Mouse (Mus musculus) kidney, adult 9 months (tissue): ENCODE measurements around the gene Dach1.

Source experiments
- DNase-seq: peaks from one replicate; pipeline ENCODE4 v3.0.0; 2022

Dach1 gene

DNA sequence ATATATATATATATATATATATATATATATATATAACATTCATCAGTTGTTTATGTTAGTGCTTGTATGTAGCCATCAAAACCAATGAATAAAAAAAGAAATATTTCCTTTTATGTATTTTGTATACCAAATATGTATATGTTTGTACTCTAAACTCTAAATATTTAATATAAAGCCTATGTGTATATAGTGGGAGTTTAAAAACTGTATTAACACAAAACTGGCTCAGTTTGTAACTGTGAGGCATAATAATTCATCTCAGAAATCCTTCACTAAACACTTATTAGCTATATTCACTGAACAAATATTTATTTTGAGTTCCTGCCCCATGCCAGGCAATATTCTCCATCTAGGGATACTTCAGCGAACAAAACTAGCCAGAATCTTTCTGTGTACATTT is 155.5 kb downstream of the Dach1 start:
- DNase-seq = no peak

DNA sequence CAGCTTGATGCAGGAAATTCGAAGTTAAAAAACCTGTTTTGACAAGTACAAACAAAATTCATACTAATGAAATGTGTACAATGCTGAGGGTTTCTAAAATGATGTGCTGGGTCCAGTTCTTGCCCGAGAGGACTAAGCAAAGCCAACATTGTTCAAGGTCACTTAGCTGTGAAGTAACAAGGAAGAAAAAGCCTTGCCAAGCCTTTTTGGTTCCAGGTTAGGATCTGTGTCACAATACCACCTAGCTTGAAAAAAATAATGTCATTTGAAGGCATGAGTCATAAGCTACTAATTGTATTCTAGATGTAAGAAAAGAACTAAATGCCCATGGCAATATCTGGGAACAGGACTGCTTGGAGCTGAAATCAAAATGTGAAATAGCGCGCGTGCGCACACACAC is 161.1 kb downstream of the Dach1 start:
- DNase-seq = peak; percentile 16

DNA sequence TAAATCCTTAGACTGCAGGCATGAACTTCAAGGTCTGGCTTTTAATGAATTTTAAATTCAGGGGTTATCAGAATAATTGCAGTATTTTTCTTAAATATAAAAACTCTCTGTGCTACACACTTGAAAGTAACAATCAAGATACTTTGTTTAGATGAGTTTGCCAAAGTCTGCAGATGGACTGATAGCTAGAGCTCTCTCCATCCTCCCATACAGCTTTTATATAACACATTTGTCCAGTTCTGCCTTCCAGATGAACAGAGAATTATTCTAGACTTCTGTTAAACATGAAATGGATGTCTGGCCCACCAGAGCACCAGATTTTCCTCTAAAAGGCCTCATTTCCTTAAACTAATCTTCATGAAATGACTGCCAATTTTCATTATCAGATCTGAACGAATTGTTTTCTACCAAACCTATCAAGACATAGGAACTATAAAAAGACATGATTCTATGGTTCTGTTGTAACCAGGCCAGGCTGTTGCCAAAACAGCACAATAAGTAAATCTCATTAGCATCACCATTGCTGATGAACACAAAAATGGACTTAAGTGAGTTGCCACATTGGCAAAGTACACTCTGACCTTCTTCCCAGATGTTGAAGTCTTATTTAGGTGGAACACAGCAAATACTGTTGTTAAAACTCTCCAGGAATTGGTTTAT is 167.4 kb downstream of the Dach1 start:
- DNase-seq = no peak

DNA sequence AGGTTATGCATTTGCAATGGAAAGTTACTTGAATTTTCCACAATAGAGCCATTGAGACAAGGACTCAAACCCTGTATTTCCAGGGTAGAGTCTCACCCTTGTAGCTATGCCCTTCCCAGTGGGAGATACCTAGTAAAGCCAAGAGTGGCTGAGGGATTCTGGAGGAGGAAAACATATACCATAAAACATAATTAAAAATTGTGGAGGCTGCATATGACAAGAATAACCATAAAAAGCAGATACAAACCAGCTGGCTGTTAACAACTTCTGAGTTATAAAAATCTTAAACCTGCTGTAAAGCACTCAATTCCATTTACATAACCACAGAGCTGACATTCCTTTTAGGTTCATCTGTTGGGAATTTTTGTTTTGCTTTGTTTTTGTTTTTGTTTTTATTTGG is 171.0 kb downstream of the Dach1 start:
- no peak for DNase-seq

DNA sequence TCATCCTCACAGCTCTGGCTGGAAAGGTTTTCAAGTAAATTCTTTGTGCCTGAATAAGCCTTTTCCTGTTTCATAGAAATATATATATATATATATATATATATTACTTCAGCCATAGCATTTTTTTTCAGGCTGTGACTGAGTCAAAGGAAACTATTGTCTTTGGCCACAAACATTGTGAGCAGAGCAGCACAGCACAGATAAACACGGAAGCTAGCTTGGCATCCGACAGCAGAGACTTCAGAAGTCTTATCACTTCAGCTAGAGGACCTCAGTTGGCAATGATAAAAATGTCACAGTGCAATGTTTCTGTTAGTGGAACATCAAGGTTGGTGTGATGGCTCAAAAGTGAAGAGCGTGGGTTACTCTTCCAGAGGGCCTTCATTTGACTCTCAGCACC is 186.3 kb downstream of the Dach1 start:
- no peak for DNase-seq

DNA sequence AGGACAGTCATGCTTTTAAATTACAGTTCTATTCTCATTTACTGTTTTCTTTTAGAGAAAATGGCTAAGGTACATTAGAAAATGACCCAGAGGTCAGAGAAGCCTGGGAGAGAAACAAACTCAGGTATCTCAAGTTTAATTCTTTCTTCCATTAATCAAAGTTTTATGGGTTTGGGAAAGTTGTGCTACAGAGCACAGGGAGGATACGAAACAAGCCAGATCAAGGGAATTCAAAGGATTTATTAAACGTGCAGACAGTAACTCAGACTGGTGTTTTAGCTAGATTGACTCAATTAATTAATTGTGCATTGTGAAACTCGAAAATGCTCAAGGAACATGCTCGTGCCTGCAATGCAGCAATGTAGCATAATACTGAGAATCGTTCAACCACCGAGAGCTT is 186.9 kb downstream of the Dach1 start:
- DNase-seq = no peak

DNA sequence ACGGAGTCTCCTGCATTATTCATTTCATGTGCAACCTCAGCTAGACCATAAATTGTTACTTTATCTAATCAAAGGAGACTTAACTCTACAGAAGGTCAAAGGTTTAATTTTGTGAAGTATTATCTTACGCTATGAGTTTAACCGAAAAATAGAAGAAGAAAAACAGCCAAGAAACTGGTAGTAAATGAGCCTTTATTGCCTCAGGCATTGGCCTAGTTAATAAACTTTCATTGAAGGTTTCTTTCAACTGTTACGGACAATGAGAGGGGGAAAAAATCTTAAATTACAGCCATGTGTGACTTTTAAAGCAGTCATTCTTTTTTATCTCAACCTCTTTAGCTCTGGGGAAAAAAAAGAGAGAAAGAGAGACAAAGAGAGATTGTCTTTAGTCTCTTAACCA is 188.7 kb downstream of the Dach1 start:
- DNase-seq = peak; percentile 10

DNA sequence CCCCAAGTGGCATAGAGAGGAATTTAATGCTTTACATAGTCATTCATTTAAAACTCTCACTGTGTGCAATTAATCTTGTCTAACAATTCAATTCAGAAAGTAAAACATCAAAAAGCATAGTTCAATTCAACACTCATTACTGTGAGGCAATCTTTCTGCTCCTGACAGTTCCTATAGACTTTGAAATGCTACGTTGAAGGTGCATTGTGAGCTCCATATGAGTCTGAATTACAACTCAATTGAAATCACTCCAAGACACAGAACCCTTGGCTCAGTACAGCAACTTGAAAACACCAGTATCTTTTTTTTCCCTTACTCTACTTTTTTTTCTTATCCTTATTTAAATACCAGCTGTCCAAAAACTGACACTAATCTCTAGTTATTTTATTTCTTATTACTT is 193.5 kb downstream of the Dach1 start:
- no peak for DNase-seq

DNA sequence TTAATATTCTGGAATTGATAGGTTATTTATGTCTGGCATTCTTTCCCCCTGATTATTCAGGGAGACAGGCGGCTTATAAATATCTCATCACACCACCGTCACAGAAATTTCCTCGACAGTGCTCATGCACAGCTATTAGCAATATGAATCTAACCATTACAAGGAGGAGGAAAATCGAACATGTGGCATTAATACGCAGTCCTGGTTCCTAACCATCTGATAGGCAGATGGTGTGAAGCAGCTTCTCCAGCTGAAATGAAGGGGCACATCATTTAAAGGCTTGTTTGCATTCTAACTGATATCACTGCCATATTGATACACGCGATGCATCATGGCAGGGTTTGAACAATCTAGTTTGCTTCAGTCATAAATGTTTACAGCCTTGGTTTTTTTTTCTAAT is 194.1 kb downstream of the Dach1 start:
- no peak for DNase-seq

GRCm38 (mm10) chr14:97964543-97965069 is 205.0 kb downstream of the Dach1 start:
- no peak for DNase-seq

DNA sequence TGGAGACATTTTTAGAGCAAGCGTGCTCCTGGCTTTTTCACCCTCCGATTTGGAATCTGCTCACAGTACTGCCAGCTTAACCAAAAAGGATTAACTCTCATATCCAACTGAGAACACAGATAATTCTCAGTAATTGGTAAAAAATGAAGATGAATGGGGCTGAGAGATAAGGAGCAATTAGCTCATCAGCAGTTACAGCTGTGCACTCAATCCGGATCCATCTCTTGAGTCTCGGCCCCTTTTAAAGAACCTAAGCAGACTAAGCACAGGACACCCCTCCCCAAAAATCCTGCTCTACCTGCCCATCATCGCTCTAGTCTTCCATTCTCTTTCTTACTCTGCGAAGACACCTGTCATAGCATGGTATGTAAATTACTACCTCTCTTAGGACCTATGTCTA is 205.9 kb downstream of the Dach1 start:
- no peak for DNase-seq

GRCm38 (mm10) chr14:97956356-97956755 is 213.2 kb downstream of the Dach1 start:
- DNase-seq = peak; percentile 13

DNA sequence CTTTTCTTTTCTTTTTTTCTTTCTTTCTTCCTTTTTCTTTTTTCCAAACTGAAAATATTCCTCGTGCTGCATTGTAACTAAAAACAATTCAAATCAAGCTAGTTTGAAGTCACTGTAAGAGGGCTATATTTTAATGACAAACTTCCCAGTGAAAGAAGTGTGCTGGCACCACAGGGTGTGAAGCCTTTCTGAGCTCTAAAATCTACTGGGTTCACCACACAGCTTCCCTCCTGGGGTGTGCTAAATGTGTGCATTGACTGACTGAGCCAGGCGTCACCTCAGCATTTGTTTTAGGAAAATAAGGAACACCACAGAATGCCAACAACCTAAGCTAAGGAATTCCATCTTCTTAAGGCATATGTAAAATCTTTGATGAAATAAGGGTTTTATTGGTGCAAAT is 224.1 kb downstream of the Dach1 start:
- DNase-seq = no peak

DNA sequence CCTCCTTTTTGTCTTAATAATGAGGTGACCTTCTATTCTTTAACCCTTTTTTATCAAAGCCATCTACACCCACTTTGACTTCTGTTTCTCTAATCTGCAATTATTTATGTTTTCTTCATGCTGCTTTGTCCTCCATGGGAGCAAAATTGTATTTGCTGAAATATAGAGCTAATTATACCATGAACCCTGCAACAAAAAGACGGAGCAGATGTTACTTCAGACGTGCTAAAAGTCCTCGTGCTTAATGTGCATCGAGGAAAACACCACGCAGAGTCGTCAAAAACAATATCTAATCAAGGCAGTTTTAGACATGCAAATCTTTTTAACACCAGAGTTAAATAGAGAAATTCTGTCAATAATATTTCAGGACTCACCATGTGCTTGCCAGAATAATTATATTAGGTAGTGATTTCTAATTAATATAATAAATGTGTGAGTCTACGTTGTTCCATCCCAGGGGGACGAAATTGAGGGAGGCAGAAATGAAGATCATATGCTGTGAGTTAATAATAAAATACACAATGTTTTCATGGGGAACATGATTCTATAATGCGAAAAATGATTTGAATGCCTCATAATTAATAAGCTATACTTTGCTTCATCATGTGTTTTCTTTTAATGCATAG is 224.8 kb downstream of the Dach1 start:
- no peak for DNase-seq

- no peak for DNase-seq
Measured at GRCm38 (mm10) chr14:97942361-97942760, 227.2 kb downstream of the Dach1 start.

DNA sequence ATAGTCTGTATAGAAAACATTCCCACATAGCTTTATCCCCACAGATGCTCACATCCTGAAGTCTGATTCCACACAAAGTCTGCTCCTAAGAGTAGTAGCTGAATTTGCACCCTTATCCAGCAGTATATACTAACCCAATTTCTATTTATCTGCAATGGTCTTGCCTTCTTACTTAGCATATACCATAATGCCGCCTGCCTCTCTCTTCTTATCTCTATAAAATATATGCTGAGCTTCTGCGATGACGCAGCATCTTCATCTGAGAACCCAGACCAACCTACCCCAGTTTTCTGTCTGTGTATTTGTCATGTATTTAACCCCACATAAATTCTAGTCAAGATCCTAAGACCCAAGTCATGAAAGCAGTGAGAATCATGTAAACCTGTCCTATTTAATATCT is 272.9 kb downstream of the Dach1 start:
- no peak for DNase-seq

- DNase-seq = no peak
Measured at GRCm38 (mm10) chr14:97881976-97882375, 287.6 kb downstream of the Dach1 start.

GRCm38 (mm10) chr14:97871001-97871400 is 298.6 kb downstream of the Dach1 start:
- no peak for DNase-seq

DNA sequence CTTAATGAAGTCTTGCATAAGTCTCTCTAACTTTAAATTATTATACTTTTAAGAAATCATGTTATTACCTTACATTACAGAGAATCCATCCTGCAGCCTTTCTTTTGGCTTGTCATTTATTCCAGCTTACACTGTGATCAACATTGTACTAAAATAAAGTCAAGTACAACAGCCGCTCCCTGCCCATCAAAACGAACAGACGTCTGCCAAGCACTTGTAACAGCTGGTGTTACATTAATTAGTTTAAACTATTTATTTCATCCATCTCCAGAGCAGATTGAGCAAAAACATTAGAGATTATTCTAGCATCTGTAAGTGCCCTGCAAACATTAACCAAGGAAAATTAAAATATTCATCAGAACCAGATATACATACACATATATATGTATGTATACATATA is 311.2 kb downstream of the Dach1 start:
- DNase-seq = no peak

- DNase-seq = no peak
Measured at GRCm38 (mm10) chr14:97857276-97857675, 312.3 kb downstream of the Dach1 start.

- DNase-seq = no peak
Measured at GRCm38 (mm10) chr14:97855345-97855744, 314.2 kb downstream of the Dach1 start.

GRCm38 (mm10) chr14:97850486-97850885 is 319.1 kb downstream of the Dach1 start:
- DNase-seq = peak; percentile 34

GRCm38 (mm10) chr14:97847641-97848040 is 321.9 kb downstream of the Dach1 start:
- DNase-seq = peak; percentile 73

- no peak for DNase-seq
Measured at GRCm38 (mm10) chr14:97839275-97839674, 330.3 kb downstream of the Dach1 start.

DNA sequence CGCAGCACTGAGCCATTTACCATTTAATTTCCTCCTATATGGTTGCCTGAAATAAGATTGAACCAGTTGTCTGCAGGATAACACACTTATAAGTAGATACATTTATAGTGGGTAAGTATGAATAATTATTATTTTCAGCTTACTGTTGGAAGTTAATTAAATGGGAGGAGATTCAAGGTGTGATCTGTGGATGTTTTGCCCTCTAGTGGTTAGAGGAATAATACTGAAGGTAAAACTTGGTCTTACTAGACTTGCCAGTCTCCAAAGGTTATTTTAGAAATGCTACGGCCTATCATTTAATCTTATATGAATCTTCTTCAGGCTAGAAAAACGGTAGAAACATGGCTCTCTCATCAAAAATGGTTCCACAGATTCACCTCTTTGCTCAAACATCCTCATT is 339.7 kb downstream of the Dach1 start:
- peak; percentile 31 for DNase-seq
